Mouse (Mus musculus) left cerebral cortex, adult 11 months (tissue): ENCODE data around the gene Fam45a.
"Not testable (repeated sequence)": the region's sequence is repeated elsewhere in the genome, so short reads cannot be mapped to it uniquely, and the experiment has no call there.

Experiments used
- DNase-seq: peaks from one replicate; pipeline ENCODE4 v3.0.0; 2022; ENCODE audit warnings: low spot score

Gene Fam45a

GRCm38 (mm10) chr19:60845731-60846130 is 34.3 kb downstream of the Fam45a start:
- DNase-seq, result no peak

- DNase-seq, result peak; percentile 89
Measured at GRCm38 (mm10) chr19:60860868-60861700, 49.7 kb downstream of the Fam45a start, which contains the start of gene Sfxn4. Gene Sfxn4, minus strand, starts transcription at chr19:60861479.

GRCm38 (mm10) chr19:60866169-60866568 is 54.8 kb downstream of the Fam45a start:
- not testable (repeated sequence) for DNase-seq

- DNase-seq, result no peak
Measured at GRCm38 (mm10) chr19:60870489-60870888, 59.1 kb downstream of the Fam45a start.

- no peak for DNase-seq
Measured at GRCm38 (mm10) chr19:60871366-60871765, 60.0 kb downstream of the Fam45a start.

GRCm38 (mm10) chr19:60872272-60872671 is 60.9 kb downstream of the Fam45a start:
- DNase-seq, result no peak

GRCm38 (mm10) chr19:60873501-60873900 is 62.1 kb downstream of the Fam45a start:
- no peak for DNase-seq

- peak; percentile 91 for DNase-seq
Measured at GRCm38 (mm10) chr19:60874064-60874694, 62.8 kb downstream of the Fam45a start, which contains the start of gene Prdx3. Gene Prdx3, minus strand, starts transcription at chr19:60874556.

- DNase-seq, result peak; percentile 47
Measured at GRCm38 (mm10) chr19:60883129-60883528, 71.7 kb downstream of the Fam45a start.
